Mouse (Mus musculus) cerebellum, adult 2 months (tissue): ENCODE data around the gene Sytl1. TPM values are rescaled to one million over a fixed set of nuclear protein-coding genes. Genes with fewer than 3 reads are reported as not detected.
A peak's percentile ranks its signal among the peaks of the same experiment; 100 is the strongest.

ENCODE experiments used
- DNase-seq, 2 experiments: peaks; one replicate each; pipeline ENCODE4 v3.0.0; 2021
- H3K27ac ChIP-seq: fragments of 200-500 bp; 2 replicates; pipeline ENCODE4 v1.5.1; 2012; ENCODE audit warnings: low read length, control low read depth, inconsistent platforms; ENCODE audit not compliant: insufficient read depth
- H3K27me3 ChIP-seq: fragments of 200-500 bp; 2 replicates; pipeline ENCODE4 v1.6.1; 2012; ENCODE audit warnings: inconsistent platforms, mild to moderate bottlenecking, low read length, moderate library complexity; ENCODE audit not compliant: control insufficient read depth, insufficient read depth
- H3K4me1 ChIP-seq: fragments of 200-500 bp; 2 replicates; pipeline ENCODE4 v1.6.1; 2011; ENCODE audit warnings: low read length; ENCODE audit not compliant: control insufficient read depth, insufficient read depth
- H3K4me3 ChIP-seq: fragments of 200-500 bp; replicated peaks from 2 replicates; pipeline ENCODE3; 2011; ENCODE audit warnings: mild to moderate bottlenecking, low read depth, low read length, control low read depth; ENCODE audit not compliant: insufficient read depth
- CTCF ChIP-seq: fragments of 200-500 bp; IDR thresholded peaks from 2 replicates; pipeline ENCODE4 v1.5.1; 2011; ENCODE audit warnings: low read depth, mild to moderate bottlenecking, control low read depth, low read length, moderate library complexity, borderline replicate concordance; ENCODE audit not compliant: insufficient read depth
- POLR2A ChIP-seq: fragments of 200-500 bp; IDR thresholded peaks from 2 replicates; pipeline ENCODE4 v1.6.1; 2011; ENCODE audit warnings: low read length, control low read depth, borderline replicate concordance; ENCODE audit not compliant: insufficient read depth
- WGBS: fragments of 180-500 bp; shearing (Covaris S2); methylation state at CpG from one replicate; pipeline ENCODE4 v1.1.7; 2018; 5-methylcytosine and 5-hydroxymethylcytosine counted together
- polyA plus RNA-seq: library from polyadenylated mRNA; depleted of rRNA; stranded (reverse); fragments of >200 nt; gene quantifications from 2 replicates; pipeline ENCODE4 v1.2.3, GENCODE M21; 2012

Gene Sytl1
- polyA plus RNA-seq, 1 experiment = 0.59 TPM

DNA sequence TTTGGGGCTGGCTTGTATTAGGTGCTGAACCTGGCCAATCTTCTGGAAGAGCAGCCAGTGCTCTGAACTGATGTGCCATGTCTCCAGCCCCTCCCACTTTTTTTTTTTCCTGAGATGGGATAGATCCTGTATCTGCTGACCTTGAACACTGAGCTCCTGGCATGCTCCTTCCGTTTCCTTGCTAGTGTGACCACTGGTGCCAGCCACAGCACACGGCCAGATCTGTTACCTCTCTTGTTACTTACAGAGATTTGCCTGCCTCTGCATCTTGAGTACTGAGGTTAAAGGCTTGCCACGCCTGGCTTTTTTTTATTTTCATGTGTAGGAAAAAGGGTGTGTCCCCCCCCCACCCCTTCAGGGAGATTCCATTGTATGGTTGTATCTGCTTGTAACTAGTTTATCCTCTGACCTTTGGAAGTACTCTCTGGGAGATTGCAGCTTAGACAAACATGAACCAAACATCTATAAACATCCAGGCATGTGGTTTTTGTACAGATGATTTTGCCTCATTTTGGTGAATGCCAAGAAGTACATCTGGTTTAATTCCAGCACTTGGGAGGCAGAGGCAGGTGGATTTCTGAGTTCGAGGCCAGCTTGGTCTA lies 23.7 kb upstream of the Sytl1 start:
- 54% methylated on average over 4 of the region's 4 CpGs for whole genome bisulfite sequencing
- no peaks in the 10 kb centered on the region for H3K27me3 ChIP-seq
- H3K4me1 ChIP-seq = peaks cover 10% of the 10 kb centered on the region
- no peak overlapping the region for H3K4me3 ChIP-seq
- H3K27ac ChIP-seq = no peak overlapping the region
- no peak for DNase-seq
- TF ChIP-seq POLR2A = no peak

DNA sequence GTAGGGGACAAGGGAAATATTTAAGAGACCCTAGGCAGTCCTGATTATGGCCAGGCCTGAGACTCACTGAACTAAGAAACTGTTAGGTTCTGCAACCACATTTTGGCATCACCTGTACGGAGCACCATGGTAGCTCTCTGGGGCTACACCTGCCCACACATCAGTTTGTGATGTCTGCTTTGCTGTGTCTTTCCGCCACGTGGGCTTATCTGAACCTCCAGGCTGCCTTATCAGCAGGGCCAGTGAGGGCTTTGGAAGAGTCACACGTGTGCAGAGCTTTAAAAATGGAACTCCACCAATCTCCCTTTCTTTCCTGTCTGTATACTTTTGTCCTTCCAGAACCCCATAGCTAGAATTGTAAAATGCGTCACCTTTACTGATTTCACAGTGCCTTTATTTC lies 23.0 kb upstream of the Sytl1 start:
- DNase-seq = no peak
- Histone ChIP-seq H3K4me1 (peaks cover 10% of the 10 kb centered on the region), H3K4me3 (no peak overlapping the region), H3K27ac (no peak overlapping the region), H3K27me3 (no peaks in the 10 kb centered on the region)
- TF ChIP-seq CTCF (no peak), POLR2A (no peak)
- WGBS = 78% methylated on average over 5 of the region's 5 CpGs

DNA sequence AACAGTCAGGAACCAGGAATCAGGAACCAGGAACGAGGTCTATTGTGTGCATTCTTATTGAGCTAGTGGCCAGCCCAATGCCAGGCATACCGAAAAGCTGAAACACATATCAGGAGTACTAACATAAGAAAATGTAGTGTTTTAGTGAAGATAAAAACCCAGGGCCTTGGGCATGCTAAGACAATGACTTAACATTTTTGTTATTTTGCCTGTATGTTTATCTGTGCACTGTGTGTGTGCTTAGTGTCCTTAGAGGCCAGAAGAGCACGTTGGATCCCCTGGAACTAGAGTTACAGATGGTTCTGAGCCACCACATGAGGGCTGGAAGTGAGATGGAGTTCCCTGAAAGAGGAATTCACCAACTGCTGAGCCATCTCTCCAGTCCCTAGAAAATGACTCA lies 22.4 kb upstream of the Sytl1 start:
- no peak overlapping the region for H3K4me3 ChIP-seq
- H3K27ac ChIP-seq = no peak overlapping the region
- H3K27me3 ChIP-seq = no peaks in the 10 kb centered on the region
- TF ChIP-seq CTCF (no peak), POLR2A (no peak)
- peaks cover 10% of the 10 kb centered on the region for H3K4me1 ChIP-seq
- WGBS = 64% methylated on average over 3 of the region's 3 CpGs
- no peak for DNase-seq

DNA sequence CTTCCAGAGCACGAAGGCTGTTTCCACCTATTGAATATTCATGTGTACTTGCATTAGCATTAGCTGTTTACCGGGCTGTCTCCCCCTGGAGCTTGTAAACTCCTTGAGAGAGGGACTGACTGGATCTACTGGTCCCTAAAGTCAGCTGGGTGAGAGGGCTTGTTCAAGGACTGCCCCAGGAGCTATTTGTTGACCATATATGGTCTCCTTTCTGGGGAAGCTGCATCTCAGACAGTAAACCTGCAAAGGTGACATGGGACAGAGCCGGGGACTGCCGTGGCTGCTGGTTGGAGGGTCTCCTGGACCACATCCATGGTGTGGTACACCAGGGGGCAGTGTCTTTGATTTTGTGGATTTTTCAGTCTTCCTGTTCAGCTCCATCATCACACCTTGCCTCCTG lies 19.7 kb upstream of the Sytl1 start:
- Histone ChIP-seq H3K27ac (no peak overlapping the region), H3K27me3 (no peaks in the 10 kb centered on the region), H3K4me3 (no peak overlapping the region), H3K4me1 (peaks cover 13% of the 10 kb centered on the region)
- no peak for DNase-seq
- 46% methylated on average over 4 of the region's 4 CpGs for WGBS
- TF ChIP-seq CTCF = no peak
- TF ChIP-seq POLR2A = no peak

DNA sequence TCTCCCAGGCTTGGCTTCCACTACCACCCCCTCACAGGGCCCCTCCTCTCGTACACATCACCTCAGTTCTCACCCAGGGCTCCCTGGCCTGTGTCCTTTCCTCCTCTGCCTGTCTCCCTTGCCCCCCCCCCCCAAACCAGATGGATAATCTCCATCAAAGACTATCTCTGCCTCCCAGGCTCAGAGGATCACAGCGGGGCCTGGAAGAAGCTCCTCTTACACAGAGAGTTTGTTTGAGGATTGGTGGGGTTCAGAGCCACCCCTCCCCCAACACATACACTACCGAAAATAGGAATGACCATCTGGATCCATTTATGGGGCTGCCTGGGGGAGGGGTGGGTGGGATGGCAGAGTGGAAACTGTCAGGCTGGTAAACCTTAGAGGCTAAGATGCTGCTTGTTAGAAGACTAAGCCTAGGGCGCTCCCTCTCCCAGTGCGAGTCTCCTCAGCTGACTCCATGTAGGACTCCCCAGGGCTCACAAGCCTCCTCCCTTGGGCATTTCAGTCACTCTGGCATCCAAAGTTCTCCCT lies 19.1 kb upstream of the Sytl1 start:
- 22% methylated on average over 5 of the region's 5 CpGs for WGBS
- H3K4me1 ChIP-seq = peaks cover 13% of the 10 kb centered on the region
- DNase-seq = peak in 1 of 2 experiments; percentile 36
- TF ChIP-seq POLR2A (no peak), CTCF (no peak)
- no peaks in the 10 kb centered on the region for H3K27me3 ChIP-seq
- H3K27ac ChIP-seq = 0 out of 2 replicates have a peak overlapping the region, but pooled peaks have one; percentile 55
- H3K4me3 ChIP-seq = no peak overlapping the region

DNA sequence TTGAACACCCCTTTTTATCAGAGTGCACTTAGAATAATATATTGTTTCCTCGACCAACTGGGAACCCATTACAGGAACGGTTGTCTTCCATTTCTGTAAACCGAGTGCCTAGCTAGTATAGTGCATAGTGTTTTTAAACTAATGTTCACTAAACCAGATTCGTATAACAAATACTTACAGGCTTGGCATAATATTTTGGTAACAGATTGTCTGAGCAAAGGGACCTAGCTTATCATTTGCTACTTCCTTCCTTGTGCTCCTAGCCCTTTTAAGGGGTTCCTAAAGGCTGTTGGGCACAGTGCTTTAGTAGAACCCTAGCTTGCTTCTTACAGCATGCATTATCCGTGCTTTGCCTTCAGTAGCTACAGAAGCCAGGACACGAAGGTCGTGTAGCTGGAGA lies 18.6 kb upstream of the Sytl1 start:
- 0 out of 2 replicates have a peak overlapping the region, but pooled peaks have one; percentile 55 for H3K27ac ChIP-seq
- 32% methylated on average over 7 of the region's 7 CpGs for WGBS
- TF ChIP-seq CTCF = no peak
- no peak for TF ChIP-seq POLR2A
- no peak for DNase-seq
- H3K4me3 ChIP-seq = no peak overlapping the region
- peaks cover 13% of the 10 kb centered on the region for H3K4me1 ChIP-seq
- no peaks in the 10 kb centered on the region for H3K27me3 ChIP-seq

DNA sequence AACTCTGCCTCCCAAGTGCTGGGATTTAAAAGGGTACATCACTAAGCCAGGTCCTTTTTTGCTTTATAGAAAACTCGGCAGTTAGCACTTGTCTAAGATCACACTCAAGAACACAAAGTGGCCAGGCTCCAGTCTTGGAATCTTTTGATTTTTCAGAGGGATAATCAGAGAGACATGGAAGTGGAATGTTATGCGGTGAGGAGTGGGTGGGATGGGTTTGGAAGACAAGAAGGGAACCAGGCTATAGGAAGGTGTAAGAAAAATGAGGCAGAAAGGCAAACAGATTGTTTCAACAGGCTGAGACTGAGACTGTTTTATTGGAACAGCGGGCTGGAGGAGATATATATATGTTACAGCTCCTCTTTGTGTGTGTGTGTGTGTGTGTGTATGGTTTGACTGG lies 15.6 kb upstream of the Sytl1 start:
- no peak for DNase-seq
- WGBS = 79% methylated on average over 3 of the region's 3 CpGs
- Histone ChIP-seq H3K4me3 (no peak overlapping the region), H3K27ac (no peak overlapping the region; the same call in 1 of the 2 replicates), H3K27me3 (no peaks in the 10 kb centered on the region), H3K4me1 (peaks cover 17% of the 10 kb centered on the region)
- TF ChIP-seq POLR2A (no peak), CTCF (no peak)

DNA sequence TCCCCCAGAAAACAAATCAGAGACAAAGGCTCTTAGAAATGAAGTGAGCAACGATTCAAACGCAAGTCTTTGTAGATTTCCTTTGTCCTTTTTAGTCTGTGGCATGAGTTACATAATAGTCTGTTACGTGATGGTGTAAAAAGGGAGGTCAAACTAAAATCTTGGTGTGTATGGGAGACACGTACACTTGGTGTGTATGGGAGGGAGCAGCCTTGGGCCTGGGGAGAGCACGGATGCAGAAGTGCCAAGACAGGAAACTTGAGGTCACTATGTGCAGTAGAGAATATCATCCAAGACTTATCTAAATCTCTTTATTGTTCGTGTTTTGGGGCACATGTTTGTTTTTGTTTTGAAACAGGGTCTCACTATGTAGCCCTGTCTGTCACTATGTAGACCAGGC lies 15.2 kb upstream of the Sytl1 start:
- peaks cover 17% of the 10 kb centered on the region for H3K4me1 ChIP-seq
- H3K27me3 ChIP-seq = no peaks in the 10 kb centered on the region
- peak overlapping the region; percentile 91 for H3K4me3 ChIP-seq
- no peak for DNase-seq
- H3K27ac ChIP-seq = peak overlapping the region; percentile 26; the same call in 1 of the 2 replicates
- TF ChIP-seq POLR2A = no peak
- TF ChIP-seq CTCF = no peak
- WGBS = 18% methylated on average over 6 of the region's 6 CpGs
